In the genomic region with DNA sequence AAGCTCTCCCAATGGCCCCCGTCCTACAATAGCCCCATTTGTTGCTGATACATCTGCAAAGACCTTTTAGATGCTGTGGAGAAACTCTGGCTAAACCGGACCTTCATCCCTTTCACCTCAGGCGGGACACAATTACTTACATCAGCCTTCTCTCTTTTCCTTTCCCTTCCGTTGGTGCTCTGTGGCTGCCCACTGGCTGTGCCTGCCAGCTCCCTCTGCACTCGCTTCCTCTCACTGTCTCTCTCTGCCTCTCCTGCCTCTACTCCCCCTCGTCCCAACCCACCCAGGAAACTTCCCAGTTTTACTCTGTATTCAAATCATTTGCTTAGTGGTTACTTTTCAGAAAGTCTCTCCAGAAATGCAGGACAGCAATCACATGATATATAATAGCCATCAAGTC, we compare ENCODE assay signal across 27 mouse cellular contexts. TPM values are rescaled to one million over a fixed set of nuclear protein-coding genes. Genes with fewer than 3 reads are reported as not detected.
"Had no signal": no experiment of that assay in that cellular context is flagged by ENCODE, and none has a peak within 500 bp of the region (broad histone marks: within the 10 kb centered on the region; RNA-seq: fewer than 3 reads in every experiment).

No protein-coding gene starts in this region.

- H3K36me3 ChIP-seq: limb, embryonic 12.5 days; limb, embryonic 15.5 days; neural tube, embryonic 12.5 days; stomach, embryonic 15.5 days had no signal

- H3K9me3 ChIP-seq: limb, embryonic 15.5 days; neural tube, embryonic 12.5 days; stomach, embryonic 15.5 days had no signal

- H3K4me3 ChIP-seq: limb, embryonic 12.5 days; limb, embryonic 15.5 days; neural tube, embryonic 12.5 days; stomach, embryonic 15.5 days had no signal

- H3K27ac ChIP-seq: limb, embryonic 12.5 days; limb, embryonic 15.5 days; liver, embryonic 14.5 days; neural tube, embryonic 12.5 days; stomach, embryonic 15.5 days had no signal

- H3K4me2 ChIP-seq: limb, embryonic 12.5 days; limb, embryonic 15.5 days; liver, embryonic 11.5 days; lung, embryonic 14.5 days; midbrain, embryonic 11.5 days; neural tube, embryonic 12.5 days; stomach, embryonic 15.5 days had no signal

- ATAC-seq: liver, postnatal 0 days; lung, postnatal 0 days had no signal

- H3K27me3 ChIP-seq: limb, embryonic 12.5 days; limb, embryonic 15.5 days; neural tube, embryonic 12.5 days; stomach, embryonic 15.5 days had no signal

- H3K4me1 ChIP-seq: limb, embryonic 12.5 days; limb, embryonic 15.5 days; neural tube, embryonic 12.5 days; stomach, embryonic 15.5 days had no signal

- H3K9ac ChIP-seq: limb, embryonic 12.5 days; limb, embryonic 15.5 days; liver, embryonic 14.5 days; liver, postnatal 0 days; lung, embryonic 14.5 days; neural tube, embryonic 12.5 days; stomach, embryonic 15.5 days had no signal

- DNase-seq: kidney, adult 18-20 months; kidney, adult 9 months; kidney, postnatal 14 days; kidney, postnatal 4 days; left cerebral cortex, postnatal 4 days; liver, postnatal 0 days; lung, embryonic 14.5 days; midbrain, embryonic 14.5 days; retina, postnatal 1 day; right cerebral cortex, postnatal 25 days; spleen, adult 18-20 months; thymus, adult 2 months; thymus, postnatal 14 days; thymus, postnatal 4 days had no signal

RNA-seq across cellular contexts. Expression of gene Erich4, which starts 5.6 kb away (rescaled TPM):
- total RNA-seq: left cerebral cortex, adult 8-10 months; left cerebral cortex, postnatal 14 days; left cerebral cortex, postnatal 4 days; megakaryocyte-erythroid progenitor cell, adult 5-6 weeks; midbrain, postnatal 0 days; neutrophil, adult 5-6 weeks had no signal
- polyA plus RNA-seq: limb, embryonic 12.5 days; limb, embryonic 15.5 days; liver, embryonic 11.5 days; lung, embryonic 14.5 days; lung, postnatal 0 days; midbrain, embryonic 11.5 days; midbrain, embryonic 14.5 days; midbrain, postnatal 0 days; neural tube, embryonic 12.5 days; thymus, adult 2 months had no signal
